Mouse (Mus musculus): ENCODE results near the gene Tle2. TPM values are rescaled to one million over a fixed set of nuclear protein-coding genes. Genes with fewer than 3 reads are reported as not detected.

Tle2 gene
- polyA plus RNA-seq, 1 experiment from 2014 or later, result 17.7 TPM

DNA sequence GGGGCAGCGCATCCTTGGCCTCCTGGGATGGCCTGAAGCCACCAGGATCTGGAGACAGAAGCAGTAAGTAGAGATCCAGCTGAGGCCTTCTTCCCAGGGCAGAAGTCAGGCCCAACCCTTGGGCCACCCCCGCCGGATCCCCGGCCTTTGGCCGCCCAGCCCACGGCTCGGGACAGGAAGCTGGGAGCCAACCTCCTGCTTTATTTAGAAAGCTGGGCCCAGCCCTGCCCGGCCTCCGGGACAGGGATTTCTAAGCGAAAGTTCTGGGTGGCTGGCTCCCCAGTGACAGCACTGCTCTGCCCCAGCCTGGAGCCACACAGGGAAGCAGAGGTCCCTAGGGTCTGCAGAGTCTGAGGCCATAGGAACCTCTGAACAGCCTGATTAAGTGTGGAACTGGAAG lies 32.6 kb upstream of the Tle2 start:
- Histone ChIP-seq H3K9ac (replicated peaks; ENCODE audit: low read depth, low read length) (no peak overlapping the region), H3K4me2 (replicated peaks; ENCODE audit: low read depth, low read length) (peak overlapping the region; percentile 1; the same call in 1 of the 2 replicates), H3K36me3 (ENCODE audit: control insufficient read depth, insufficient read depth, low read length) (peaks cover 14% of the 10 kb centered on the region), H3K27me3 (ENCODE audit: control insufficient read depth, insufficient read depth, low read length) (no peaks in the 10 kb centered on the region), H3K4me1 (ENCODE audit: control insufficient read depth, insufficient read depth, low read length) (peaks cover 25% of the 10 kb centered on the region), H3K27ac (ENCODE audit: low read length) (peak overlapping the region; percentile 61; the same call in 1 of the 2 replicates), H3K9me3 (ENCODE audit: control insufficient read depth, low read depth, low read length) (no peaks in the 10 kb centered on the region), H3K4me3 (ENCODE audit: low read depth, low read length) (no peak overlapping the region)
- 57% methylated on average over 10 of the region's 10 CpGs for WGBS
- no peak for ATAC-seq (ENCODE audit: insufficient number of reproducible peaks, insufficient read depth, low FRiP score, low read depth)

DNA sequence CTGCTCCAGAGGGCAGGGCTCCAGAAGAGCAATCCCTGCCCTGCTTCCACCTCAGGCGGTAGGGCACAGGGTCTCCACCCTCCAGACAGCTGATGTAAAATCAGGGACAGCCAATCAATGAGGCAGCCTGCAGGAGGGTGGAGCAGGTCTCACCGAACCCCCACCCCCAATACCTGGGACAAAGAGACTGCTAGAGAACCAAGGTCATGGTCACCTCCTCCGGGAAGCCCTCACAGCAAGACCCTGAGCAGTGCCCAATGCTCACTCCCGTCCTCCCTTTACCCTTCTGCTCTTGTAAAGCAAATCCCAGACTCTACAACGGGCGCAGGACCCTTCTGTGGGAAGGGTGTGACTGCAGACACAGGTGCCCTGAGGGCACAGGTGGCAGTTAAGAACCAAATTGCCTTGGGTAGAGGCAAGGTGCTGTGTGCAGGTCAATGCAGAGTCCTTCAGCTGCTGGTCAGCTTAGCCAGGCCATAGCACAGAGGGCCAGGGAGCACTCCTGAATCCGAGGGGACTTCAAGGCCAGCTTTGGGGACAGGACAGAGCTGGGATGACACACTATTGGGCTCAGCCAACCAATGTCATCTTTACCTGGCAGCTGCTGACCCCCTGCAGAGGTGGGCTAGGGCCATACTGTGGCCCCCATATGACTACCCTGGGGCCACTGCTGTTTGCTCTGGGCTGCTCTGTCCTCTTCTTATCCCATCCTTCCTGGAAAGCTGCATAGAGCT lies 31.5 kb upstream of the Tle2 start:
- Histone ChIP-seq H3K9ac (replicated peaks; ENCODE audit: low read depth, low read length) (peak overlapping the region; percentile 92; the same call in 1 of the 2 replicates), H3K27ac (ENCODE audit: low read length) (no peak overlapping the region), H3K4me2 (replicated peaks; ENCODE audit: low read depth, low read length) (peak overlapping the region; percentile 95), H3K4me3 (ENCODE audit: low read depth, low read length) (peak overlapping the region; percentile 97; the same call in 1 of the 2 replicates), H3K36me3 (ENCODE audit: control insufficient read depth, insufficient read depth, low read length) (peaks cover 14% of the 10 kb centered on the region), H3K27me3 (ENCODE audit: control insufficient read depth, insufficient read depth, low read length) (no peaks in the 10 kb centered on the region), H3K4me1 (ENCODE audit: control insufficient read depth, insufficient read depth, low read length) (peaks cover 25% of the 10 kb centered on the region), H3K9me3 (ENCODE audit: control insufficient read depth, low read depth, low read length) (no peaks in the 10 kb centered on the region)
- WGBS, result 65% methylated on average over 7 of the region's 7 CpGs
- no peak for ATAC-seq (ENCODE audit: insufficient number of reproducible peaks, insufficient read depth, low FRiP score, low read depth)

GRCm38 (mm10) chr10:81543633-81544032 lies 30.7 kb upstream of the Tle2 start:
- 74% methylated on average over 1 of the region's 1 CpGs for WGBS
- ATAC-seq (ENCODE audit: insufficient number of reproducible peaks, insufficient read depth, low FRiP score, low read depth), result no peak
- peaks cover 25% of the 10 kb centered on the region for H3K4me1 ChIP-seq (ENCODE audit: control insufficient read depth, insufficient read depth, low read length)
- peak overlapping the region; percentile 95 for H3K4me2 ChIP-seq (replicated peaks; ENCODE audit: low read depth, low read length)
- H3K27ac ChIP-seq (ENCODE audit: low read length), result no peak overlapping the region
- peak overlapping the region; percentile 92 for H3K9ac ChIP-seq (replicated peaks; ENCODE audit: low read depth, low read length)
- no peaks in the 10 kb centered on the region for H3K9me3 ChIP-seq (ENCODE audit: control insufficient read depth, low read depth, low read length)
- peaks cover 14% of the 10 kb centered on the region for H3K36me3 ChIP-seq (ENCODE audit: control insufficient read depth, insufficient read depth, low read length)
- H3K27me3 ChIP-seq (ENCODE audit: control insufficient read depth, insufficient read depth, low read length), result no peaks in the 10 kb centered on the region
- H3K4me3 ChIP-seq (ENCODE audit: low read depth, low read length), result peak overlapping the region; percentile 97

GRCm38 (mm10) chr10:81544296-81545160 lies 29.8 kb upstream of the Tle2 start:
- peaks cover 6% of the 10 kb centered on the region for H3K36me3 ChIP-seq (ENCODE audit: control insufficient read depth, insufficient read depth, low read length)
- H3K27ac ChIP-seq (ENCODE audit: low read length), result peak overlapping the region; percentile 66
- H3K9me3 ChIP-seq (ENCODE audit: control insufficient read depth, low read depth, low read length), result no peaks in the 10 kb centered on the region
- peak overlapping the region; percentile 97 for H3K4me3 ChIP-seq (ENCODE audit: low read depth, low read length)
- H3K27me3 ChIP-seq (ENCODE audit: control insufficient read depth, insufficient read depth, low read length), result no peaks in the 10 kb centered on the region
- ATAC-seq (ENCODE audit: insufficient number of reproducible peaks, insufficient read depth, low FRiP score, low read depth), result peak; percentile 12
- peak overlapping the region; percentile 92 for H3K9ac ChIP-seq (replicated peaks; ENCODE audit: low read depth, low read length)
- under 1% methylated on average over 92 of the region's 93 CpGs for WGBS
- H3K4me1 ChIP-seq (ENCODE audit: control insufficient read depth, insufficient read depth, low read length), result peaks cover 25% of the 10 kb centered on the region
- peak overlapping the region; percentile 95 for H3K4me2 ChIP-seq (replicated peaks; ENCODE audit: low read depth, low read length)

- H3K36me3 ChIP-seq (ENCODE audit: control insufficient read depth, insufficient read depth, low read length), result no peaks in the 10 kb centered on the region; the same call in 1 of the 2 replicates
- no peaks in the 10 kb centered on the region for H3K9me3 ChIP-seq (ENCODE audit: control insufficient read depth, low read depth, low read length)
- under 1% methylated on average over 59 of the region's 59 CpGs for WGBS
- peak; percentile 94 for ATAC-seq (ENCODE audit: insufficient number of reproducible peaks, insufficient read depth, low FRiP score, low read depth)
- peak within 1 kb of the TSS; percentile 97 for H3K4me3 ChIP-seq (ENCODE audit: low read depth, low read length)
- H3K4me1 ChIP-seq (ENCODE audit: control insufficient read depth, insufficient read depth, low read length), result peaks cover 25% of the 10 kb centered on the region
- peak within 1 kb of the TSS; percentile 84 for H3K27ac ChIP-seq (ENCODE audit: low read length)
- H3K27me3 ChIP-seq (ENCODE audit: control insufficient read depth, insufficient read depth, low read length), result no peaks in the 10 kb centered on the region
- H3K4me2 ChIP-seq (replicated peaks; ENCODE audit: low read depth, low read length), result peak within 1 kb of the TSS; percentile 95
- H3K9ac ChIP-seq (replicated peaks; ENCODE audit: low read depth, low read length), result peak within 1 kb of the TSS; percentile 92
These were observed 29.1 kb upstream of the Tle2 start, which contains the start of gene Gna11 for GRCm38 (mm10) chr10:81545161-81545747. TSS of gene Gna11 (minus strand) at chr10:81545190.

- Histone ChIP-seq H3K27ac (ENCODE audit: low read length) (peak overlapping the region; percentile 69; the same call in 1 of the 2 replicates), H3K4me1 (ENCODE audit: control insufficient read depth, insufficient read depth, low read length) (peaks cover 24% of the 10 kb centered on the region), H3K9ac (replicated peaks; ENCODE audit: low read depth, low read length) (no peak overlapping the region), H3K4me2 (replicated peaks; ENCODE audit: low read depth, low read length) (no peak overlapping the region), H3K36me3 (ENCODE audit: control insufficient read depth, insufficient read depth, low read length) (no peaks in the 10 kb centered on the region; the same call in 1 of the 2 replicates), H3K4me3 (ENCODE audit: low read depth, low read length) (no peak overlapping the region), H3K27me3 (ENCODE audit: control insufficient read depth, insufficient read depth, low read length) (no peaks in the 10 kb centered on the region), H3K9me3 (ENCODE audit: control insufficient read depth, low read depth, low read length) (no peaks in the 10 kb centered on the region)
- ATAC-seq (ENCODE audit: insufficient number of reproducible peaks, insufficient read depth, low FRiP score, low read depth), result peak; percentile 28
- WGBS, result 73% methylated on average over 5 of the region's 5 CpGs
These were observed 28.0 kb upstream of the Tle2 start for GRCm38 (mm10) chr10:81546332-81546731.

- H3K36me3 ChIP-seq (ENCODE audit: control insufficient read depth, insufficient read depth, low read length), result no peaks in the 10 kb centered on the region; the same call in 1 of the 2 replicates
- H3K27me3 ChIP-seq (ENCODE audit: control insufficient read depth, insufficient read depth, low read length), result no peaks in the 10 kb centered on the region
- no peaks in the 10 kb centered on the region for H3K9me3 ChIP-seq (ENCODE audit: control insufficient read depth, low read depth, low read length)
- no peak for ATAC-seq (ENCODE audit: insufficient number of reproducible peaks, insufficient read depth, low FRiP score, low read depth)
- peak overlapping the region; percentile 69; the same call in 1 of the 2 replicates for H3K27ac ChIP-seq (ENCODE audit: low read length)
- H3K4me1 ChIP-seq (ENCODE audit: control insufficient read depth, insufficient read depth, low read length), result peaks cover 25% of the 10 kb centered on the region
- no peak overlapping the region for H3K4me3 ChIP-seq (ENCODE audit: low read depth, low read length)
- WGBS, result 87% methylated on average over 13 of the region's 13 CpGs
- no peak overlapping the region for H3K4me2 ChIP-seq (replicated peaks; ENCODE audit: low read depth, low read length)
- H3K9ac ChIP-seq (replicated peaks; ENCODE audit: low read depth, low read length), result no peak overlapping the region
These were observed 27.4 kb upstream of the Tle2 start for GRCm38 (mm10) chr10:81546788-81547571.
